Mouse (Mus musculus) hindbrain, embryonic 13.5 days (tissue): Measurements from ENCODE around the gene Eefsec. TPM values are rescaled to one million over a fixed set of nuclear protein-coding genes. Genes with fewer than 3 reads are reported as not detected.

Experiments
- ATAC-seq: fragments of 200-750 bp; cut with Nextera tagmentation; 2 replicates; pipeline ENCODE4 v1.8.0; 2017; ENCODE audit warnings: moderate TSS enrichment; ENCODE audit not compliant: low FRiP score
- H3K27ac ChIP-seq: fragments of 300-500 bp; sonication (generic); 2 replicates; pipeline ENCODE4 v1.5.1; 2015; ENCODE audit warnings: inconsistent platforms, mild to moderate bottlenecking, moderate library complexity
- H3K27me3 ChIP-seq: fragments of 300-500 bp; sonication (generic); 2 replicates; pipeline ENCODE4 v1.6.1; 2015; ENCODE audit warnings: mild to moderate bottlenecking, inconsistent platforms
- H3K36me3 ChIP-seq: fragments of 300-500 bp; sonication (generic); 2 replicates; pipeline ENCODE4 v1.6.1; 2015; ENCODE audit warnings: mild to moderate bottlenecking, inconsistent platforms
- H3K4me1 ChIP-seq: fragments of 300-500 bp; sonication (generic); replicated peaks from 2 replicates; pipeline ENCODE4 v1.6.1; 2015; ENCODE audit warnings: inconsistent platforms
- H3K4me2 ChIP-seq: fragments of 300-500 bp; sonication (generic); 2 replicates; pipeline ENCODE4 v1.6.1; 2015; ENCODE audit warnings: inconsistent platforms, mild to moderate bottlenecking, moderate library complexity
- H3K4me3 ChIP-seq: fragments of 300-500 bp; sonication (generic); 2 replicates; pipeline ENCODE4 v1.5.1; 2015; ENCODE audit warnings: mild to moderate bottlenecking, inconsistent platforms
- H3K9ac ChIP-seq: fragments of 300-500 bp; sonication (generic); 2 replicates; pipeline ENCODE4 v1.6.1; 2015; ENCODE audit warnings: mild to moderate bottlenecking, inconsistent platforms
- H3K9me3 ChIP-seq: fragments of 300-500 bp; sonication (generic); 2 replicates; pipeline ENCODE4 v1.6.1; 2016; ENCODE audit warnings: inconsistent platforms
- WGBS: fragments of 180-500 bp; shearing (Covaris S2); methylation state at CpG from one replicate; pipeline ENCODE4 v1.1.7; 2015; 5-methylcytosine and 5-hydroxymethylcytosine counted together
- polyA plus RNA-seq: library from polyadenylated mRNA; unstranded; fragments of >200 nt; fragmentation: Nextera tagmentation; extraction: Ambion mirVana; gene quantifications from 2 replicates; pipeline ENCODE4 v1.2.1, GENCODE M21; 2015

Gene Eefsec
- polyA plus RNA-seq, result 25.2 and 27.4 TPM in 2 replicates

GRCm38 (mm10) chr6:88446063-88447002 is at the start of gene Eefsec:
TSS of gene Eefsec (minus strand) at chr6:88446539.
- Histone ChIP-seq H3K4me1 (peaks cover 26% of the 10 kb centered on the region), H3K9ac (peak within 1 kb of the TSS; percentile 93), H3K27ac (peak within 1 kb of the TSS; percentile 84), H3K4me2 (peak within 1 kb of the TSS; percentile 68), H3K4me3 (peak within 1 kb of the TSS; percentile 87), H3K27me3 (0 out of 2 replicates have a peak, but pooled peaks cover 11% of the 10 kb centered on the region), H3K9me3 (no peaks in the 10 kb centered on the region), H3K36me3 (no peaks in the 10 kb centered on the region)
- ATAC-seq, result peak; percentile 93
- WGBS, result under 1% methylated on average over 65 of the region's 72 CpGs

DNA sequence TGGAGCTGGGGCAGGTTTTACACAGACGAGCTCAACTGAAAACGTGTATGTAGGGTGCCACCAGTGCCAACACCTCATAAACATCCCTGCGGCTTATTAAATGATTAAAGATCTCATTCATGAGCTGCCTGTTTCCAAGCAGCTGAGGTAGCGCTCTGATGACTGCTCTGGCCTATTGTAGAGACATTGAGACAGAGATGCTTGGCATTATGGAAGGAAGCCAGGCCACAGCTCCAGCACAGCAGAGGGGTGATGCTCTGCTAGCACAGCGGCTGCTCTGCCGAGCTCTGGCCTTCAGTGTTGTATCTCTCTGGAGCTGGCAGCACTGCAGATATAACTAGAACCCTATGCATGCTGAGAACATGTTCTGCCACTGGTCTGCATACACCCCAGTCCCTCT is 47.4 kb upstream of the Eefsec start:
- Histone ChIP-seq H3K4me2 (no peak overlapping the region), H3K27ac (no peak overlapping the region), H3K27me3 (no peaks in the 10 kb centered on the region), H3K4me1 (no peaks in the 10 kb centered on the region), H3K36me3 (peaks cover 57% of the 10 kb centered on the region), H3K9me3 (no peaks in the 10 kb centered on the region), H3K4me3 (no peak overlapping the region), H3K9ac (no peak overlapping the region)
- ATAC-seq, result no peak
- 90% methylated on average over 6 of the region's 6 CpGs for WGBS

DNA sequence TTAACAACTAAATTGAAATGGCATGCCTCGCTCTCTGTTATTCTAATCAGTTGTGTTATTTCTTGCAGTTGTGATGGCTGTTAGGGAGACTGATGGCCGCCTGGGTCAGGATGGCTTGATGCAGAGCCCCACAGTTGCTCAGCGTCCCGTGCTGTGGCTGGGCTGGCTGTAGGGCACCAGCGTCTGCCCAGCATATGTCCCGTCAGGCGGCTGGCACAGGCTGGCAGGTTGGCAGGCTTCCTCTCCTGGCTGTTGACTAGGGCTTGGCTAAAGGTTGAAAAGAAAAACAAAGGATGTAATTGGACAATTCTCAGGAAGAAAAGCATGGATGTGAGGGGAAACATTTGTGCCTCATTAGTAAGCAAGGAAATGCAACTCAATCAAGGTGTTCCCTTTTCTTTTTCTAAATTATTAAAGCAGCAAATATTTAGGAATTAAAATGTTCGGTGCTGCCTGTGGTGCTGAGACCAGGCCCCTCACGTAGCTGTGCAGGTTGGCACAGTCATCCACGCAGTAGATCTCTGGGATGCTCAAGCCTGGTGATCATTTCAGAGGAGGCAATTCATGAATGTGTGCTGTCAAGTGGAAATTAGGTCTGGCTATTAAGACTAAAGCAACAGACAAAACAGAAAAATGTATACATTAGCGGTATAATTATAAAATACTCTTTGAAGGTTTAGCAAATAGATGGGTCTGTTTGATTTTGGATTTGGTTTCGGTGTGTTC is 44.5 kb upstream of the Eefsec start:
- H3K9ac ChIP-seq, result no peak overlapping the region
- peaks cover 61% of the 10 kb centered on the region for H3K36me3 ChIP-seq
- no peak overlapping the region for H3K4me2 ChIP-seq
- WGBS, result 94% methylated on average over 12 of the region's 12 CpGs
- no peak overlapping the region for H3K4me3 ChIP-seq
- no peak for ATAC-seq
- no peaks in the 10 kb centered on the region for H3K27me3 ChIP-seq
- no peaks in the 10 kb centered on the region for H3K4me1 ChIP-seq
- no peaks in the 10 kb centered on the region for H3K9me3 ChIP-seq
- no peak overlapping the region for H3K27ac ChIP-seq

DNA sequence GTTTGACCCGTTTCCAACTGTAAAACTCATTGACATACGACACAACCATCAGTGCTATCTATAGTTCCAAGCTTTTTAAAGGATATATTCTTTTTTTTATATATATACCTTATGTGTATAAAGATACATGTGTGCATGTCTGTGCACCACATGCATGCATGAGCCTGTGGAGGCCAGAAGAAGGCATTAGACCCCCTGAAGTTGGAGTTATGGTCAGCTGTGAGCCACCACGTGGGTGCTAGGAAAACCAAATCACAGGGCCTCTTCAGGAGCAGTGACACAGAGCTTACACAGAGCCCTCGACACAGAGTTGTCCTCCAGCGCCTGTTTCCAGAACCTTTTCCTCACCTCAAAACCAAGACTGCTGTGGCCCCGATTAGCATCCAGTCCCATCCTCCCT is 43.5 kb upstream of the Eefsec start:
- peaks cover 70% of the 10 kb centered on the region for H3K36me3 ChIP-seq
- WGBS, result 87% methylated on average over 6 of the region's 6 CpGs
- no peaks in the 10 kb centered on the region for H3K4me1 ChIP-seq
- no peak overlapping the region for H3K4me2 ChIP-seq
- no peak overlapping the region for H3K4me3 ChIP-seq
- ATAC-seq, result no peak
- H3K9me3 ChIP-seq, result no peaks in the 10 kb centered on the region
- no peak overlapping the region for H3K9ac ChIP-seq
- H3K27me3 ChIP-seq, result no peaks in the 10 kb centered on the region
- H3K27ac ChIP-seq, result no peak overlapping the region

GRCm38 (mm10) chr6:88489026-88489425 is 42.7 kb upstream of the Eefsec start:
- H3K36me3 ChIP-seq, result peaks cover 76% of the 10 kb centered on the region
- 95% methylated on average over 7 of the region's 7 CpGs for WGBS
- H3K27ac ChIP-seq, result no peak overlapping the region
- ATAC-seq, result no peak
- H3K4me2 ChIP-seq, result no peak overlapping the region
- H3K9me3 ChIP-seq, result no peaks in the 10 kb centered on the region
- H3K4me1 ChIP-seq, result no peaks in the 10 kb centered on the region
- no peak overlapping the region for H3K4me3 ChIP-seq
- no peaks in the 10 kb centered on the region for H3K27me3 ChIP-seq
- H3K9ac ChIP-seq, result no peak overlapping the region

DNA sequence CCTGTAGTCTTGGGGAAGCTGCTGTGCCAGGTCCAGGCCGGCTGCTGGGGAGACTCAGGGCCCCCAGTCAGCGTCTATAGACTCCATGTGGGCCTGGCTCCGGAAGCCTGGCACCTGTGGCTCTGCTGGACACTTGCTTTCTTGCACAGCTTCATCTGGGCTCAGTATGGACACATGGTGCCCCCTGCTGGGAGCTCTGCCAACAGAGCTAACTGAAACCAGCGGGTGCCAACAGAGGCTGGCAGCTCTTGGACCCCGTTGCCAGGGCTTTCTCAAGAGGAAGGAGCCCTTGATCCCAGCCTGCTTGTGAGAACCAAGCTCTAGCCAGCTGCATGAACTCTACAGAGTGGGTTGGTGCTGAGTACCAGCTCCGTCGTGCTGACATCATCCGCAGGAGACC is 40.6 kb upstream of the Eefsec start:
- no peak overlapping the region for H3K4me2 ChIP-seq
- ATAC-seq, result peak; percentile 54; the same call in 1 of the 2 replicates
- no peaks in the 10 kb centered on the region for H3K4me1 ChIP-seq
- H3K36me3 ChIP-seq, result peaks cover 76% of the 10 kb centered on the region
- H3K27ac ChIP-seq, result no peak overlapping the region
- 75% methylated on average over 8 of the region's 8 CpGs for WGBS
- no peaks in the 10 kb centered on the region for H3K9me3 ChIP-seq
- H3K4me3 ChIP-seq, result no peak overlapping the region
- H3K9ac ChIP-seq, result no peak overlapping the region
- no peaks in the 10 kb centered on the region for H3K27me3 ChIP-seq

DNA sequence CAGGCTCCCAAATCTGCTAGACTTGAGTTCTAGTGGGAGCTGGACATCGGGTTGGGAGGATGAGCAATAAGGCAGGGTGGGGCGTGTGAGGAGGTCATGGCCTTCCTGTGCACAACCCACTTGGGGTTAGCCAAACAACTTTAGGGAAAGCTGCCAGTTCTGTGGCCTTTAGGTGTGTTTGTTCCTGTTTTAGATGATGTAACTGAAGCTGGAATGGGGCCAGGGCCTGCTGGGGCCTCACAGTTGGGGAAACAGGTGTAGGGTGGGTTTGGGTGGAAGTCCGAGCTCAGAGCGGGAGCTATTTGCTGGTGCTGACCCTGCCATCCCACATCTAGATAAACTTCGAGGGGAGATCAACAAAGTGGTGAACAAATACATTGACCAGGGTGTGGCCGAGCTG is 39.0 kb upstream of the Eefsec start:
- peaks cover 79% of the 10 kb centered on the region for H3K36me3 ChIP-seq
- no peak overlapping the region for H3K27ac ChIP-seq
- H3K9ac ChIP-seq, result no peak overlapping the region
- 92% methylated on average over 6 of the region's 6 CpGs for WGBS
- no peak overlapping the region for H3K4me3 ChIP-seq
- ATAC-seq, result no peak
- no peaks in the 10 kb centered on the region for H3K4me1 ChIP-seq
- H3K27me3 ChIP-seq, result no peaks in the 10 kb centered on the region
- no peak overlapping the region for H3K4me2 ChIP-seq
- H3K9me3 ChIP-seq, result no peaks in the 10 kb centered on the region

DNA sequence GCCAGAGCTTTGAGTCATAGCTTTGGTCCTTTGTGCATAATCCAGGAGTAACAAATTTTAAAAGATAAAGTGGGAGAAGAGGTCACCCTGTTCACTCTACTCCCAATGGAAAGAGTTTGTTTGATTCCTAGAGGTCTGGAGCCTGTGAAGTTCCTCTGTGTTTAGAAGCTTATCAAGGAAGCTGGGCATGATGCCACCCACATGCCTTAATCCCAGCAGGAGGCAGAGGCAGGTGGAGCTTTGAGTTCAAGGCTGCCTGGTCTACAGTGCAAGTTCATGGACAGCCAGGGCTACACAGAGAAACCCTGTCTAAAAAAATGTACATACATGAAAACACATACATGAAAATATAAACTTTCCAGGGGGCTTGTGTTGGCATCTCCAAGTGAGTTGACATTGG is 37.6 kb upstream of the Eefsec start:
- H3K4me2 ChIP-seq, result no peak overlapping the region
- H3K4me3 ChIP-seq, result no peak overlapping the region
- H3K4me1 ChIP-seq, result no peaks in the 10 kb centered on the region
- peaks cover 92% of the 10 kb centered on the region for H3K36me3 ChIP-seq
- ATAC-seq, result no peak
- H3K27ac ChIP-seq, result no peak overlapping the region
- no peaks in the 10 kb centered on the region for H3K9me3 ChIP-seq
- H3K9ac ChIP-seq, result no peak overlapping the region
- H3K27me3 ChIP-seq, result no peaks in the 10 kb centered on the region

DNA sequence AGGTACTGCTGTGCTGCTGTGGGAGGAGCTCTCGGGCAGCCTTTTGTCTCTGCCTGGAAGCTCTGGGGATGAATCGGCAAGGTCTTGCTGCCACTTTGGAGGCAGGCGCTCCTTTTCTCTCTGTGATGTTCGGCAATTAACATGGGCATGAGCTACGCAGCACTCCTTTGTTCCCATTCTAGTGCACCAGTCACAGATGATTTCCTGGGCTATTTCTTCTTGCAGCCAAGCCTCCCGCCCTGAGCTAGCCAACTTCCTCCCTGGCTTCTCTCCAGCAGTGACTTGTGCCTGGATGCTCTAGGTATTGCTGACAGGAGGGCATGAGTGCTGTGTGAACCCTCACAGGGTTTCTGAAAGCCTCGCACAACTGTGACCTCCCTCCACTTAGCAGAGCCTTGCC is 36.8 kb upstream of the Eefsec start:
- ATAC-seq, result no peak
- H3K9me3 ChIP-seq, result no peaks in the 10 kb centered on the region
- H3K4me1 ChIP-seq, result no peaks in the 10 kb centered on the region
- no peak overlapping the region for H3K9ac ChIP-seq
- peaks cover 97% of the 10 kb centered on the region for H3K36me3 ChIP-seq
- H3K27me3 ChIP-seq, result no peaks in the 10 kb centered on the region
- H3K4me3 ChIP-seq, result no peak overlapping the region
- WGBS, result 66% methylated on average over 7 of the region's 7 CpGs
- no peak overlapping the region for H3K4me2 ChIP-seq
- H3K27ac ChIP-seq, result no peak overlapping the region

DNA sequence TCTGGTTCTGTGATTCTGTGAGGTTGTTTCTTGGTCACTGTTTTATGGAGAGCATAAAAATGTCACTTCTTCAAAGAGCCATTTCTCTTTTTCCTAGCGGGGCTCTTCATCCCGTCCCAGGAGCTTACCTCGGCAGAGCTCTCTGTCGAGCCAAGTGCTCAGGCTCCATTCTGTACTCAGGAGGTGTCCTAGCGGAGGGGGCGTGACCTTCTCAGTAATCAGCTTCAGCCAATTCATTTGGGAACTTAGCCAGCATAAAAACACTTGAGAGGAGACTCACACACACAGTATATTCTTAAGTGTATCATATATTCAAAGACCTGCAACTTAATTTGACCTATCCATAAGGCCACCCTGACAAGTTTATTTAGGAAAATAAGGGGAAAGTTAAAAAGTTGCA is 34.1 kb upstream of the Eefsec start:
- H3K36me3 ChIP-seq, result peaks cover 93% of the 10 kb centered on the region
- no peak overlapping the region for H3K4me2 ChIP-seq
- H3K27ac ChIP-seq, result no peak overlapping the region
- H3K27me3 ChIP-seq, result no peaks in the 10 kb centered on the region
- 74% methylated on average over 6 of the region's 6 CpGs for WGBS
- H3K9me3 ChIP-seq, result no peaks in the 10 kb centered on the region
- ATAC-seq, result no peak
- no peak overlapping the region for H3K9ac ChIP-seq
- H3K4me3 ChIP-seq, result no peak overlapping the region
- no peaks in the 10 kb centered on the region for H3K4me1 ChIP-seq

DNA sequence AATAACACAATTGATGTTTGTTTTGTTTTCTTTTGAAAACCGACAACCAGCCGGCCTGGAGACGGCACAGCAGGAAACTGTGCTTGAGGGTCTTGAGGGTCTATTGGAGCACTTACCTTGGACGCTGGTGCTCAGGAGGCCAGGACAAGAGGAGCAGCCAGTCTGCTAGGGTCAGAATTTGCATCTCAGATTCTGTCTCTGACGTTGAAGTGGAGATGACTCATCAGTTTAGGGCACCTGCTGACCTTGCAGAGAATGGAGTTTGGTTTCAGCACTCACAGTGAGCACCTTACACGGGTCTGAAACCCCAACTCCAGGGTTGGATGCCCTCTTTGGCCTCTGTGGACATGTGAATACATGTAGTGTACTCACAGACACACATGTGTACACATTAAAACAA is 23.5 kb upstream of the Eefsec start:
- Histone ChIP-seq H3K27me3 (no peaks in the 10 kb centered on the region), H3K4me2 (no peak overlapping the region), H3K9me3 (no peaks in the 10 kb centered on the region), H3K4me1 (peaks cover 19% of the 10 kb centered on the region), H3K27ac (no peak overlapping the region), H3K36me3 (peaks cover 72% of the 10 kb centered on the region), H3K9ac (no peak overlapping the region), H3K4me3 (no peak overlapping the region)
- WGBS, result 67% methylated on average over 6 of the region's 6 CpGs
- no peak for ATAC-seq

DNA sequence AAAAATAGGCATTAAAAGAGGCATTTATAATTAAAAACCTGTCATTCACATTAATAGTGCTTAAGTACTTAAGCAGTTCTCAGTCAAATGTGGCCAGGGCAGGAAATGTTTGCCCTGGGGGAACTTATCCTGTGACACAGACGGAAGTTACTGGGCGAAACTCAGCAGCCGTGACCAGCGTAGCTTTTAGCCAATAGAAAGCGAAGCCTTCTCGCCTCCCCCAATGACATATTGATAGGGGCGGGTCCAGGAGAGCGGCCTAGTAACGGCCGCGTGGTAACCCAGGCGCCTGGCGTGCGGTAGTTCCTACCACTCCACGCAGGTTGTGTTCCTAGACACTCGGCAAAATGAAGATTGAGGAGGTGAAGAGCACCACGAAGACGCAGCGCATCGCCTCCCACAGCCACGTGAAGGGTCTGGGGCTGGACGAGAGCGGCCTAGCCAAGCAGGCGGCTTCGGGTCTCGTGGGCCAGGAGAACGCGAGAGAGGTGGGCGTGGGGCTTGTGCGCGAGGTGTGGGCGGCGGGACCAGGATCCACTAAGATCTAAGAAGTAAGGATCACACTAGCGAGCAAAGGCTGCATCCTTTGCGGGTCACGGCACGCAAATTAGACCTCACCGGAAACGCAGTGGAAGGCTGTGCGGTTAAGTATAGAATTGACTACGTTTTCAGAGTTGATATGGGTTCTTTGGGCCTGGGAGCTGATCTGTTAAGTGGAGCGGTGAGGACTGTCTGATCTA is 19.0 kb upstream of the Eefsec start, which contains the start of gene Ruvbl1:
Ruvbl1 (plus strand) TSS at position 229 of the 740 bp plus-strand sequence.
- Histone ChIP-seq H3K4me1 (peaks cover 19% of the 10 kb centered on the region), H3K9me3 (no peaks in the 10 kb centered on the region), H3K4me2 (peak within 1 kb of the TSS; percentile 89), H3K27me3 (0 out of 2 replicates have a peak, but pooled peaks cover 7% of the 10 kb centered on the region), H3K4me3 (peak within 1 kb of the TSS; percentile 72), H3K27ac (peak within 1 kb of the TSS; percentile 20; the same call in 1 of the 2 replicates), H3K36me3 (peaks cover 30% of the 10 kb centered on the region), H3K9ac (peak within 1 kb of the TSS; percentile 83)
- under 1% methylated on average over 42 of the region's 42 CpGs for WGBS
- peak; percentile 100 for ATAC-seq
